Mouse (Mus musculus): ENCODE results near the gene Dennd4a. TPM values are rescaled to one million over a fixed set of nuclear protein-coding genes. Genes with fewer than 3 reads are reported as not detected.

Dennd4a gene
- 21.5 and 26.7 TPM in 2 replicates for total RNA-seq (2021)
- long read RNA-seq, partial matches to known transcripts, result 3 of 5 reads
- long read RNA-seq, other reads (novel, unspliced or antisense), result 1 of 5 reads

GRCm38 (mm10) chr9:64810822-64811537 is at the start of gene Dennd4a:
Dennd4a (plus strand) TSS chr9:64811340.
- DNase-seq, result peak; percentile 98

GRCm38 (mm10) chr9:64764824-64765223 is 46.3 kb upstream of the Dennd4a start:
- DNase-seq, result no peak

DNA sequence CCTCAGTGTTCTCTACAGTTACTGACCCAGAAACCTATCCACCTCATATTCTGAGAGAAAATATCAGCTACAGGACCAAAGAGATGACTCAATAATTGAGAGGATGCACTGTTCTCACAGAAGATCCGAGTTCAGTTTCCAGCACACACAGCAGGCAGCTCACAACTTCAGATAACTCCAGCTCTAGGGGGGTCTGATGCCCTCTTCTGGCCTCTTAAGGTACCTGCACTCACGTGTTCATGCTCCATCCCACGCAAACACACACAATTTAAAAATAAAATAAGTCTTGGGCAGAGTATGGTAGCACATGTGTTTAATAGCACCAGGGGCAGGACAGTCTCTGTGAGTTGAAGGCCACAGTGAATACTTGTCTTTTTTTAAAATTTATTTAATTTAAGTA is 45.0 kb upstream of the Dennd4a start:
- DNase-seq, result no peak

- no peak for DNase-seq
Observed at GRCm38 (mm10) chr9:64767796-64768195, 43.3 kb upstream of the Dennd4a start.

DNA sequence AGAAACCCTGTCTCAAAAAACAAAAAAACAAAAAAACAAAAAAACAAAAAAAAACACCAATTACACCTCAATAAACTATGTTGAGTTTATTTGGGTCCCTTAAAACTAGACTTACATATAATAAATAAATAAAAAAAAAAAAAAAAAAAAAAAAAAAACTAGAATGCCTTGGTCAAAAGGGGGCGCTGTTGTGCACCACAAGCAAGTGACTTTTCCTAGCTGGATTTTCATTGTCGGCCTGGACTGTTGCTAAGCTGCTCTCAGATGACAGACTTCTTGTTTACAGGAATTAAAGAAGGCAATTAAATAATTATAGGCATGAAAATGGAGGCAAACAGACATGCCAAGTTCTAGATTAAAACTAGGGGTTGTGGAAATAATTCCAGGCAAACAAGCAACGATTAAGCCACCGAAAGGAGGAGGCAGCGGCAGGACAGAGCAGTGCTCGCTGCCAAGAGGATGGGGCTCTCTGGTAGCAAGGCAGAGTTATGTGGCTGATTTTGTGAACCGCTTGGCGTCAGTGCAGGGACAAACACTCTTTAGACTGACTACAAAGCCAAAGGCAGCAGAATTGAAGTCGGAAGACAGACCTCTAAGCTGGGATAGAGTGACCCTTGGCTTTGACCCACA is 42.0 kb upstream of the Dennd4a start:
- DNase-seq, result peak; percentile 42

DNA sequence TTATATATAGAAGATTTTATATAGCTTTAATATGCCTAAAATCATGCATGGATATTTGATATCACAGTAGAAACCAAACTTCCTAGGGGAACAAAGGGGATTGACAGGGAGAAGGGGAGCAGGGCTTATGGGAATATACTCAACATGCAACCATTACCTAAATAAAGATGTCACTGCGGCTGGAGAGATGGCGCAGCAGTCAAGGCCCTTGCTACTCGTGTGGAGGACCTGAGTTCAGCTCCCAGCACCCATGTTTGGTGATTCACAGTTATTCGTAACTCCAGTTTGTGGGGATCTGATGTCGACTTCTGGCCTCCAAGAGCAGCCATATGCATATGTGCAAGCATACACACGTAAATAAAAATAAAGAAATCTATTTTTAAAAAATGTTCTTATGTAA is 41.2 kb upstream of the Dennd4a start:
- no peak for DNase-seq

- no peak for DNase-seq
Observed at GRCm38 (mm10) chr9:64770411-64770849, 40.7 kb upstream of the Dennd4a start.

GRCm38 (mm10) chr9:64771236-64771635 is 39.9 kb upstream of the Dennd4a start:
- peak; percentile 78 for DNase-seq

GRCm38 (mm10) chr9:64773254-64773653 is 37.9 kb upstream of the Dennd4a start:
- DNase-seq, result no peak

DNA sequence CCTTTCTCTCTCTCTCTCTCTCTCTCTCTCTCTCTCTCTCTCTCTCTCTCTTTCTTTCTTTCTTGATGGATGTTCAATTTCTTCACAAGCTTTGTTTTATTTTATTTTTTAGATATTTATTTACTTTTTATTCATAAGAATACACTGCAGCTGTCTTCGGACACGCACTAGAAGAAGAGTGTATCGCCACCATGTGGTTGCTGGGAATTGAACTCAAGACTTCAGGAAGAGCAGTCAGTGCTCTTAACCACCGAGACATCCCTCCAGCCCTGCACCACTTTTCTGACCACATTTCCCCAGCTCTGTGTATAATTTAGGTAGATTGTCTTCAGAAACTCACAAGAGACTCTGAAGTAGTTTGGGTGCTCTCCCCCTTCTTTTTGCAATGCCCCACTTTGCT is 37.2 kb upstream of the Dennd4a start:
- no peak for DNase-seq

DNA sequence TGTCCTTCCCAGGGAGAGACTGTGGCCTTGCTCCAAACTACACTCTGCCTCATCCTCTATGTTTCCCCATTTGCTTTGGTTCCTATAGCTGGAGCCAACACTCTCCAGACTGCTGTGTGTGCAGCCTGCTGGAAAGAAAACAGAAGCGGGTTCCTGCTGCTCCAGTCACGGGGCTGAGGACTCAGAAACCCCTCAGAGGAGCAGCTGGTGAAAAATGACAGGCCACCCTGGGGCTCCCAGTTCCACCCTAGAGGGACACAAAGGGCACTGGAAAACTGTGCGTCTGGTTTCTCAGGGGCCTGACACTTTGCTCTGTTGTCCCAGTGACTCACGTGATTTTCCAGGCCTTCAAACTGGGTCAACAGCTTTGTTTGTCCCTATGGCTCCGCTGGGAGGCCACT is 36.7 kb upstream of the Dennd4a start:
- DNase-seq, result peak; percentile 15

- no peak for DNase-seq
Observed at GRCm38 (mm10) chr9:64774883-64775282, 36.3 kb upstream of the Dennd4a start.

GRCm38 (mm10) chr9:64775491-64775890 is 35.6 kb upstream of the Dennd4a start:
- DNase-seq, result no peak

DNA sequence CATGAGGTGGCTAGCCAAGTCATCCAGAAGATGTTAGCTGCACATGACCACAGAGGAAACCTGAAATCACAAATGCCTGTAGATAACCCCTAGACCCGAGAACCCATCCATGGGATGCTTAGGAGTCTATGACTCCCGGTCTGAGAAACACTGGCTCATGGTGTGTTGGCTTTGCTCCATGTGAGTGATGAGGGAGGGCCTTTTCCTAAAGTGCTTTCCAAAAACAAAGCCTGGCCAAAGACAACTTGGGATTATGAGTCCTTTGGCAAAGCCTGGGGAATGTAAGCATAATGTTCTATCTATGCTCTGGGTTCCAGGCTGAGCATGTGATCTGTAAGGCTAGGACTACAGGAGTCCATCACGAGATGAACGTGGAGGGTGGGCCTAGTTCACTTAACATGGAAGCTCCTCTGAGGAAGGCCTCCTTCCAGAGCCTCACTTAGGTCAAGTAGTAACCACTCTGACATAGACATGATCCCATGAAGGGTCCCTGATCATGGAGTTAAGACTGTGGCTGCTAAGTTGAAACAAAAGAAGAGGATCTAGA is 33.6 kb upstream of the Dennd4a start:
- no peak for DNase-seq

- DNase-seq, result no peak
Observed at GRCm38 (mm10) chr9:64778151-64778550, 33.0 kb upstream of the Dennd4a start.

GRCm38 (mm10) chr9:64779628-64780027 is 31.5 kb upstream of the Dennd4a start:
- DNase-seq, result no peak

- no peak for DNase-seq
Observed at GRCm38 (mm10) chr9:64783511-64783910, 27.6 kb upstream of the Dennd4a start.

DNA sequence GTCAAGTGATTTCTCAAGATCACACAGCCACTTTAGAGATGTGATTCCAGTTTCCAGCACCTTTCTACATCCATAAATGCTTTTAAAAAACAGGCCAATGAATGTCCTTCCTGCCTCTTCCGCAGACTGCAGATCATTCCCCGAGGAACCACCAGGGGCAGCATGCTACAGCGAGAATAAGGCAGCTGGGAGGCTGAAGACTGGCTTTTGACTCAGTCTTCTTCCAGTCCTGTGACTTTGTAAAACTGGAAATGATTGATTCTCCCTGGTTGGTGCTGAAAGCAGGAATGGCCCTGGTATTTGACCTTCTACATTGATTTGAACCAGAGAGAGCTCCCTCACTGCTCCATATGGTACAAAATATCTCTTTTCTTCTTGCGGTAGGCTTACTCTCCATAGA is 26.3 kb upstream of the Dennd4a start:
- peak; percentile 78 for DNase-seq

DNA sequence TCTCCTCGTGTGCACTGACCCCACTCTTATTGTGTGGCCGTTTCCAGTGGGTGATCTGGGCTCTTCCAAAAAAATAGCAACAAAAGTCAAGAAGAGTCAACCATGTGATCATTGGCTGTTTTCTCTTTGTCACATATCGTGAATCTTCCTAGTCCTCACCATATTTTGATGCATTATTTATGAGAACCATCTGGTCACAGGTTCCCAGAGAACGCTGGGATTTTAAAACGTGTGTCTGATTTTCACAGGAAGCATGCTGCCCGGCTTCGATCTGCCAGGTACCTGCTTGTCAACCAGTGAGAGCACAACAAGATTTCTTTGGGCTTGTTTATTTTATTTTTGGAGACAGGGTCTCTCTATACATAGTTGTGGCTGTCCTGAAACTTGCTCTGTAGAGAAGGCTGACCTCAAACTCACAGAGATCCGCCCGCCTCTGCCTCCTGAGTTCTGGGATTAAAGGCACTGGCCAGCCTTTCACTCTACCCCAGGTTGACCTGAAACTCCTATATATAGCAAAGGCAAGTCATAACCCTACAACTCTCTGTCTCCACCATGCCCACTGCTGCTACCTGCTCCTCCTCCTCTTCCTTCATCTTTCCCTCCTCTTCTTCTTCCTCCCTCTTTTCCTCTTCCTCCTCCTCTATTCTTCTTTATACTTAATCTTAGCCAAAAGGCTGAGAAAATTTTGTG is 24.8 kb upstream of the Dennd4a start:
- DNase-seq, result no peak

- DNase-seq, result no peak
Observed at GRCm38 (mm10) chr9:64788070-64788469, 23.1 kb upstream of the Dennd4a start.

- no peak for DNase-seq
Observed at GRCm38 (mm10) chr9:64789341-64789761, 21.8 kb upstream of the Dennd4a start.

DNA sequence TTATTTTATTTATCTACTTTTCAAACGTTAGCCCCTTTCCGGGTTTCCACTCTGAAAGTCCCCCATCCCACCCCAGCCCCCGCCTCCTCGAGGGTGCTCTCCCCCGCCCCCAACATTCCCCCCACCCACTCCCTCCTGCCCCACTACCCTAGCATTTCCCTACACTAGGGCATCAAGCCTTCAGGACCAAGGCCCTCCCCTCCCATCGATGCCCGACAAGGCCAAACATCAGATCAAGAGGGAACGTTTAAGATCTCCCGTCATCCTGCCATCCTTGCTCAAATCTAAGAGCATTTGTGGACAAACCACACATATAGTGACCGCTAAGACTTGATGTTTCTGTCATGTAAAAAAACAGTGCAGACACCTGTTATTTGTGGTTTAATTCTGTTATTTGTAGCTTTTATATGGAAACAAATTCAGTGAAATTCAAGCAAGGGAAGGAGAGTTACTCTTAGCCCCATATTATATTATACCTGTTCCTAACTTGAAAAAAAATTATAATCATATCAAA is 21.2 kb upstream of the Dennd4a start:
- no peak for DNase-seq
